Mouse (Mus musculus) right cerebral cortex, postnatal 36 days (tissue): ENCODE measurements around the gene Spen.
A peak's percentile ranks its signal among the peaks of the same experiment; 100 is the strongest.
"Not testable (repeated sequence)": the region's sequence is repeated elsewhere in the genome, so short reads cannot be mapped to it uniquely, and the experiment has no call there.

Source experiments
- DNase-seq, 2 experiments: peaks; one replicate each; pipeline ENCODE4 v3.0.0; 2022; ENCODE audit warnings: low spot score in 2 of 2, mixed read lengths in 1 of 2

The Spen gene

DNA sequence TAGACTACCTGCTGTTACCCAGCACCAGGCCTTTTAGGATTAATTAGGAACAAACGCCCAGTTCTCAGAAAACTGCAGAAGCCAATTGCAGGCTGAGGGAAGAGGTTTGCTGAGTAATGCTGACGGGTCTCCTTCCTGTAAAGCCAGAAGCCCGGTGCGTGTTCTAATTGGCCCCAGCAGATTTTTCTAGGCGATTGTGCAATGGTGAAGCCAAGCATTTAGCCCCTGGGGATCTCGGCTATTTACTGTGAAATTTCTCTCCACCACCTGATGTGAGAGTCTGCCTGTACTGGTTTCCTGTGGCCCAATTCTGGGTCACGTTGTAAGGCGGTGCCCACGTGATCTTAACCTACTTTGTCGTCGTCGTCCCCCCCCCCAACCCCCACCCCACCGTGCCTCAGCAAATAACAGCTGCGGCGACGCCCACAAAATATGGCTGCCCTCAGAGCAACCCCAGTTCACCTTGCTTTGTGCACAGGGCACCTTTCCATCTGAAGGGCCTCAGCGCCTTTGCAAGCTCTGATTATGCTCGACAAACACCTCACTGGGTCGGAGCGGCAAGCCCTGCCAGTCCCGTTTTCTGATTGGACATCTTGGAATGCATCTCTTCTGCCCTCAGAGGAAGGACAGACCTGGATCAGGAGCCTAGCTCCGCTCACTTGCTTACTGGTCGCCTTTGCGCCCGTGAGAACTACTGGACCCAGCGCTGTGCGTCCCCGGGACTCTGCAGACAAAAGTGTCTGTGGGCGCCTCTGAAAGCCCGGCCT, 20.9 kb upstream of the Spen start:
- peak; percentile 43 to 54 for DNase-seq

DNA sequence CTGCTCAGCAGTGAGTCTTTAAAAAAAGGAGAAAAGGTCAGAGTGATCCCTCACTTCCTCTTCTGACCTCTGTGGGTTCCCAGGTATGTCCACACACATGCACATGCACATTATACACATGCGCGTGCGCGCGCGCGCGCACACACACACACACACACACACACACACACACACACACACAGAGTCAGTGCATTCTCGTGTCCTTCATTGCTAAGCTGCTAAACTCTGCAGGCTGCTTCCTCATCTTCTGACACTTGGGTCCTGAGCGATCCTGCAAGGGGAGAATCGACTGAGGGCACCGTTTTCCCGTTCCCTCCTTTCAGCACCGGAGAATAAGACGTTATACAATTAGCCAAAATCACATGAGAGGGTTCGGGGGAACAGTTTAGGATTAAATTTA, 20.3 kb upstream of the Spen start:
- DNase-seq, result no peak

- DNase-seq, result not testable (repeated sequence)
These were observed 17.8 kb upstream of the Spen start for GRCm38 (mm10) chr4:141556163-141556562.

GRCm38 (mm10) chr4:141554255-141554865, 16.0 kb upstream of the Spen start:
- DNase-seq, result not testable (repeated sequence)

GRCm38 (mm10) chr4:141552484-141552883, 14.1 kb upstream of the Spen start:
- DNase-seq, result no peak

- DNase-seq, result no peak
These were observed 8.9 kb upstream of the Spen start for GRCm38 (mm10) chr4:141547299-141547698.

GRCm38 (mm10) chr4:141546334-141547200, 8.2 kb upstream of the Spen start:
- peak; percentile 80 to 82 for DNase-seq

DNA sequence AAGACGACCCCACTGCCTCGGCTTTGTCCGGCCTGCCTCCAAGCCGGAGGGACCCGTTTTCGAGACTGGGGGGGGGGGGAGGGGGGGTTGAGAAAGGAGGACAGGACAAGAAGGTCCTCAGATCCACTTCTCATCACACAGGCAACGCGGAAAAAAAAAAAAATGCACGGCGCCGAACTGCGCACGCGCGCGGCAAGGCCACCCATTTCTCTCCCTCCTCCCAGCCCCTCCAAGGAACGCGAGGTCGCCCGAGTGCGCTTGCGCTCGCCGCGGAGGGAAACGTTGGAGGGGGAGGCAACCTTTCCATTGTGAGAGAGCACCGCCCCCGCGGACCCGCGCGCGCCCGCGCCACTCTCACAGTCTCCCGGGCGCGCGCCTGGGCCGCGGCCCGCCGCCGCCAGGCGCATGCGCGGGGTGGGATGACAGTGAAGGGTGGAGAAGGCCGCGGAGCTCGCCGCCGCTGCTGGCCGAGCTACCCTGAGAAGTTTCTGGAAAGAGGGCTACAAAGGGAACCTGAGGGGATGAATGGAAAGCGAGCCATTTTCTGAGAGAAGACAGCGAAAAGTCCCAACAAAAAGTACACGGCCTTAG, 7.4 kb upstream of the Spen start:
- DNase-seq, result peak; percentile 98 to 99

- DNase-seq, result peak; percentile 30 to 38
These were observed 6.8 kb upstream of the Spen start for GRCm38 (mm10) chr4:141545071-141545742.

- DNase-seq, result no peak
These were observed 6.1 kb upstream of the Spen start for GRCm38 (mm10) chr4:141544536-141544935.

- no peak for DNase-seq
These were observed 5.2 kb upstream of the Spen start for GRCm38 (mm10) chr4:141543593-141543992.

DNA sequence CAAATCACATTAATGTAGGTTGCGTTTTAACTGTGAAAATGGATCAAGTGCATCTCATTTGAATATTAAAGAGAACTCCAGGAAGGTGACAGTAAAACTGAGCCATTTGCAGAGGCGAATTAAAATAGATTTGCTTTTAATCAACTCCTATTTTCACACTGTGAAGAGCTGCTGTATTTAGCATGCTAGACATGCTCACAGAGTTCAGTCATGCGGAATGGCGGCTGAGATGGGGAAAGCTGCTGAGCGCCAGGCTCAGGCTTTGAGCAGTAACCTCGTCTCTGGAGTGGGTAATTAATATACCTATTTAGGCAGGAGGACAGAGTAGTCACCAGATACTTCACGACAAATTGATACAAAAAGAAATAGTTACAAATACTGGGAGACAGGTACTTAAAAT, 3.5 kb upstream of the Spen start:
- DNase-seq, result no peak

- DNase-seq, result no peak
These were observed 2.4 kb upstream of the Spen start for GRCm38 (mm10) chr4:141540844-141541243.

DNA sequence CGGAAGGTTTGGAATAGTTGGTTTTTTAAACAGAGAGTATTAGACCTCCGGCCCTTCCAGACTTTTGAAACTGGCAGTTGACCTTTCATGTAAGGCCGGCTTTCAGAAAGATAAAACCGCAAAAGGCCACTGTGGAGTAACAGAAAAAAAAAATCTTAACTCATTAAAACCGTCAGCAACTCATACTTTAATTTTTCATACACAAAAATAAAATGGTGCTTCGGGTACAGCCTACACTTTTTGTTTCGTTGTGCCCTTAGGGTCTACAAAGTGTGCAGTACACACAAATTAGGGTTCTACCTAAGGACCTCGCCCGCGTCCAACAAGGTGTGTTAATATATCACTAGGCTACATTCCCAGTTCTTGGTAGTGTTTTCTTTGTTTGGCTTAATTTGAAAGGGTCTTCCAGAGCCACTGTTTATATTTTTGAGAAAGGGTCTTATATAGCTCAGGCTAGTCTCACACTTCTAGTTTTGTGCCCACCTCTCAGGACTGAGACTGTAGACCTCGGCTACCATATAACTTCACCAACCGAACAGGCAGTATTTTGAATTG, 893 bp upstream of the Spen start:
- DNase-seq, result no peak

DNA sequence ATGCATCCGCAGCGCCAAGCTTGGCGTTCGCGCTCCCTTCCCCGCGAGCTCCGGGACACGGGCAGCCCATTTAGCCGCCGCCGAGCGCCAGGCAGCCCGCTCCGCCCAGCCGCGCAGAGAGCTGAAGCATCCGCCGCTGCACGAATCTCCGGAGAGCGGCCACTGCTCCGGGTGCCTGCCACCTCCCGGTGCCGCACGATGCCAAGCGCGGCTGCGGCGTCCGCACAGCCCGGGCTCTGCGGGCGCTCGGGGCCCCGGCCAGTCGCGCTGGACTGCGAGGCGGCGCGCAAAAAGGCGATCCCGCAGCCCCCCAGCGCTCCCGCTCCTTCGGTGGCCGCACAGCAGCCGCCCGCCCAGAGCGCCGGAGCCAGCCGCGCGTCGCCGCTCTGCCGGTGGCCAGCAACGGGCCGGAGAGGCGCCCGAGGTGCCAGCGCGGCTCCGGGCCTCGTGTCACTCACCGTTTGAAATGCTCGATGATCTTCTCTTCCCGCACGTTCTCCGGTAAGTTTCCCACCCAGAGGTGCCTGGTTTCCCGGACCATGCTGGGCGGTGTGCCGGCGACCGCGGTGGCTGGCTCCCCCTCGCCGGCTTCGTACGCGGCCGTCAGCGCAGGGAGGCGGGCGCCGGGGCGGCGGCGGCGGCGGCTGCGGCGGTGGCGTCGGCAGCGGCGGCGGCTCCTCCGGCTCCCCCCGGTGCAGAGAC, 540 bp downstream of the Spen start:
- peak in 1 of 2 experiments; percentile 9 for DNase-seq

GRCm38 (mm10) chr4:141537226-141537610, 1.2 kb downstream of the Spen start:
- DNase-seq, result no peak

DNA sequence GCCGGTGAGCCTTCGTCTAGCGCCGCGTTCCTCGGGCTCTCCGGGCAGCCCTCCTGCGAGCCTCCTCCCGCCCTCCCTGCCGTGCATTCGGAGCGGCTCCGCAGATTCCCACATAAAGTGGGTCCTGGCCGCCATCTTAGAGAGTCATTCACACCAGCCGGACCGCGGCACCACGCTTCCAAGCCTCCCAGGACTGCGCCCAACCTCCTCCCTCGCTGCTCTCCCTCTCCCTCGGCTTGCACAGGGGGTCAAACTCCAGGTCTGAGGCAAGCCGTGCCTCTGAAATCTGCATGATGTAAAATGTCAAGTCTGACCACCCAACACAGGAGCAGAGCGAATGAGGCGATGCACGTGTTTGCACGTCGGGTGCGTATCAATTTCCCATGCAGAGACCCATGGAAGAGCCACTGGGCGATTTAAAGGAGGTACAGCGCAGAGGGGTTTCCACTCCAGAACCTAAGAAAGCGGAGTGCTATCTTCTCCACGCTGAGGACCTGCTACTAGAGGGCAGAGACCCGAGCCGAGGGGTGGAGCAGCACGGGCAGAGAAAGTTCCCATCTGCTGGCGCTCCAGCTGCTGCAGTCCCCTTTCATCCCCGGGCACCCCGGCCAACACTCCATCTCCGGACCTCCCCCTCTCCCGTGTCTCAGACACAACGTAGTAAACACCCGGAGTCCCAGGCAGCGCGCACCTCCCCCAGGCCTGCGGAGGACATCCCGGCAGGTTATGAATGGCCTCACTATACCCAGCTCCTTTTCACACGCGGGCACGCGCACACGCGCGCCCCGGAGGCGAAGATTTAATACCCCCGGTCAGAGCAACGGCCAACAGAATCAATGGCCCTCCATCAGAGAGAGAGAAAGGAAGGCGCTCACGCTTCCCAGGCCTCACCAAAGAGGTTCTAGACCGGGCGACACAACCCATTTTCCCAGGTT, 1.8 kb downstream of the Spen start:
- peak; percentile 63 to 64 for DNase-seq

GRCm38 (mm10) chr4:141534947-141535680, 3.3 kb downstream of the Spen start:
- peak; percentile 57 to 72 for DNase-seq

- DNase-seq, result no peak
These were observed 7.4 kb downstream of the Spen start for GRCm38 (mm10) chr4:141530979-141531378.
